Mouse (Mus musculus) kidney, embryonic 14.5 days (tissue): ENCODE data around the gene Xaf1. TPM values are rescaled to one million over a fixed set of nuclear protein-coding genes. Genes with fewer than 3 reads are reported as not detected.
A peak's percentile ranks its signal among the peaks of the same experiment; 100 is the strongest.

Experiments used
- ATAC-seq: fragments of 200-750 bp; cut with Nextera tagmentation; 2 replicates; pipeline ENCODE4 v1.8.0; 2017; ENCODE audit warnings: moderate number of reproducible peaks, mild to moderate bottlenecking, moderate TSS enrichment, moderate library complexity; ENCODE audit not compliant: low FRiP score, low TSS enrichment
- H3K27ac ChIP-seq: fragments of 300-500 bp; sonication (generic); 2 replicates; pipeline ENCODE4 v1.5.1; 2014; ENCODE audit warnings: low read depth, mild to moderate bottlenecking, low read length, moderate library complexity, mixed read lengths
- H3K27me3 ChIP-seq: fragments of 300-500 bp; sonication (generic); 2 replicates; pipeline ENCODE4 v1.6.1; 2014; ENCODE audit warnings: mild to moderate bottlenecking, low read length; ENCODE audit not compliant: control insufficient read depth, insufficient read depth
- H3K36me3 ChIP-seq: fragments of 300-500 bp; sonication (generic); 2 replicates; pipeline ENCODE4 v1.6.1; 2014; ENCODE audit warnings: low read length, mixed read lengths; ENCODE audit not compliant: control insufficient read depth, insufficient read depth
- H3K4me1 ChIP-seq: fragments of 300-500 bp; sonication (generic); 2 replicates; pipeline ENCODE4 v1.6.1; 2014; ENCODE audit warnings: low read length, mixed read lengths; ENCODE audit not compliant: control insufficient read depth, insufficient read depth
- H3K4me2 ChIP-seq: fragments of 300-500 bp; sonication (generic); replicated peaks from 2 replicates; pipeline ENCODE4 v1.6.1; 2014; ENCODE audit warnings: low read depth, mild to moderate bottlenecking, low read length
- H3K4me3 ChIP-seq: fragments of 300-500 bp; sonication (generic); 2 replicates; pipeline ENCODE4 v1.5.1; 2014; ENCODE audit warnings: mild to moderate bottlenecking, low read length
- H3K9ac ChIP-seq: fragments of 300-500 bp; sonication (generic); 2 replicates; pipeline ENCODE4 v1.6.1; 2014; ENCODE audit warnings: low read depth, mild to moderate bottlenecking, low read length, moderate library complexity
- H3K9me3 ChIP-seq: fragments of 300-500 bp; sonication (generic); 2 replicates; pipeline ENCODE4 v1.6.1; 2016; ENCODE audit warnings: low read length; ENCODE audit not compliant: control insufficient read depth
- WGBS: fragments of 180-500 bp; shearing (Covaris S2); extraction: QIAGEN DNeasy Blood & Tissue Kit; methylation state at CpG from one replicate; pipeline ENCODE4 v1.1.7; 2014; 5-methylcytosine and 5-hydroxymethylcytosine counted together
- polyA plus RNA-seq: library from polyadenylated mRNA; unstranded; fragments of >200 nt; fragmentation: Nextera tagmentation; extraction: Ambion mirVana; gene quantifications from 2 replicates; pipeline ENCODE4 v1.2.1, GENCODE M21; 2014

Xaf1 gene
- polyA plus RNA-seq, 1 experiment from 2014 or later, result 4.2 TPM

GRCm38 (mm10) chr11:72348563-72348962, 47.1 kb downstream of the Xaf1 start:
- Histone ChIP-seq H3K4me2 (no peak overlapping the region), H3K4me1 (no peaks in the 10 kb centered on the region), H3K27ac (no peak overlapping the region), H3K27me3 (no peaks in the 10 kb centered on the region), H3K9me3 (no peaks in the 10 kb centered on the region), H3K36me3 (no peaks in the 10 kb centered on the region), H3K4me3 (no peak overlapping the region), H3K9ac (no peak overlapping the region)
- WGBS, result 51% methylated on average over 10 of the region's 10 CpGs
- ATAC-seq, result no peak; the same call in 1 of the 2 replicates

- H3K27ac ChIP-seq, result no peak overlapping the region
Observed at GRCm38 (mm10) chr11:72349016-72349415, 47.6 kb downstream of the Xaf1 start.

GRCm38 (mm10) chr11:72349652-72350051, 48.2 kb downstream of the Xaf1 start:
- Histone ChIP-seq H3K4me3 (no peak overlapping the region), H3K9ac (no peak overlapping the region), H3K9me3 (no peaks in the 10 kb centered on the region), H3K4me1 (no peaks in the 10 kb centered on the region), H3K36me3 (no peaks in the 10 kb centered on the region), H3K4me2 (no peak overlapping the region), H3K27me3 (no peaks in the 10 kb centered on the region), H3K27ac (no peak overlapping the region)
- WGBS, result 65% methylated on average over 4 of the region's 4 CpGs
- no peak for ATAC-seq

More at GRCm38 (mm10) chr11:72349016-72349415, 47.6 kb downstream of the Xaf1 start:
- no peaks in the 10 kb centered on the region for H3K9me3 ChIP-seq
- no peak overlapping the region for H3K4me3 ChIP-seq
- WGBS, result 51% methylated on average over 8 of the region's 8 CpGs
- no peak for ATAC-seq
- no peaks in the 10 kb centered on the region for H3K36me3 ChIP-seq
- no peaks in the 10 kb centered on the region for H3K4me1 ChIP-seq
- no peaks in the 10 kb centered on the region for H3K27me3 ChIP-seq
- no peak overlapping the region for H3K4me2 ChIP-seq
- no peak overlapping the region for H3K9ac ChIP-seq

- 64% methylated on average over 1 of the region's 1 CpGs for WGBS
- 0 out of 2 replicates have a peak, but pooled peaks cover 3% of the 10 kb centered on the region for H3K4me1 ChIP-seq
- no peak overlapping the region for H3K4me3 ChIP-seq
- no peaks in the 10 kb centered on the region for H3K9me3 ChIP-seq
- no peak overlapping the region for H3K9ac ChIP-seq
- H3K27ac ChIP-seq, result no peak overlapping the region
- no peak overlapping the region for H3K4me2 ChIP-seq
- H3K36me3 ChIP-seq, result no peaks in the 10 kb centered on the region
- no peaks in the 10 kb centered on the region for H3K27me3 ChIP-seq
- ATAC-seq, result no peak
Observed at GRCm38 (mm10) chr11:72352272-72352671, 50.8 kb downstream of the Xaf1 start.

- Histone ChIP-seq H3K27ac (no peak overlapping the region), H3K4me2 (no peak overlapping the region), H3K36me3 (no peaks in the 10 kb centered on the region), H3K9ac (no peak overlapping the region), H3K9me3 (no peaks in the 10 kb centered on the region), H3K27me3 (no peaks in the 10 kb centered on the region), H3K4me1 (0 out of 2 replicates have a peak, but pooled peaks cover 3% of the 10 kb centered on the region), H3K4me3 (no peak overlapping the region)
- no peak for ATAC-seq
- WGBS, result 76% methylated on average over 3 of the region's 3 CpGs
Observed at GRCm38 (mm10) chr11:72353186-72353585, 51.8 kb downstream of the Xaf1 start.

GRCm38 (mm10) chr11:72354971-72355728, 53.7 kb downstream of the Xaf1 start:
- Histone ChIP-seq H3K9me3 (no peaks in the 10 kb centered on the region), H3K36me3 (no peaks in the 10 kb centered on the region), H3K27ac (no peak overlapping the region), H3K27me3 (no peaks in the 10 kb centered on the region), H3K4me1 (0 out of 2 replicates have a peak, but pooled peaks cover 3% of the 10 kb centered on the region), H3K4me3 (no peak overlapping the region), H3K9ac (no peak overlapping the region), H3K4me2 (peak overlapping the region; percentile 27)
- peak; percentile 69; the same call in 1 of the 2 replicates for ATAC-seq
- 25% methylated on average over 20 of the region's 20 CpGs for WGBS

- Histone ChIP-seq H3K36me3 (no peaks in the 10 kb centered on the region), H3K4me3 (peak overlapping the region; percentile 48), H3K4me2 (peak overlapping the region; percentile 73), H3K4me1 (no peaks in the 10 kb centered on the region), H3K27me3 (no peaks in the 10 kb centered on the region), H3K9ac (peak overlapping the region; percentile 60), H3K9me3 (no peaks in the 10 kb centered on the region), H3K27ac (no peak overlapping the region)
- 8% methylated on average over 42 of the region's 42 CpGs for WGBS
- ATAC-seq, result peak; percentile 91
Observed at GRCm38 (mm10) chr11:72361385-72362346, 60.2 kb downstream of the Xaf1 start.

- Histone ChIP-seq H3K4me1 (no peaks in the 10 kb centered on the region), H3K9ac (peak within 1 kb of the TSS; percentile 60), H3K36me3 (no peaks in the 10 kb centered on the region), H3K27me3 (no peaks in the 10 kb centered on the region), H3K4me2 (peak within 1 kb of the TSS; percentile 73), H3K27ac (no peak within 1 kb of the TSS), H3K9me3 (no peaks in the 10 kb centered on the region), H3K4me3 (peak within 1 kb of the TSS; percentile 48)
- ATAC-seq, result no peak
- 34% methylated on average over 10 of the region's 10 CpGs for WGBS
Observed at GRCm38 (mm10) chr11:72362347-72362741, 60.9 kb downstream of the Xaf1 start, which contains the start of gene Tekt1. Gene Tekt1, minus strand, starts transcription at chr11:72362442.
